Mouse (Mus musculus) thymus, postnatal 36 days (tissue): ENCODE data around the gene March1.

Experiments
- DNase-seq, 2 experiments: peaks; one replicate each; pipeline ENCODE4 v3.0.0; 2022; ENCODE audit warnings: mixed read lengths in 2 of 2

The March1 gene

GRCm38 (mm10) chr8:66022815-66023214, 405.1 kb downstream of the March1 start:
- no peak for DNase-seq

GRCm38 (mm10) chr8:66033651-66034050, 416.0 kb downstream of the March1 start:
- no peak for DNase-seq

- no peak for DNase-seq
Observed at GRCm38 (mm10) chr8:66034429-66034828, 416.7 kb downstream of the March1 start.

GRCm38 (mm10) chr8:66094152-66094551, 476.5 kb downstream of the March1 start:
- DNase-seq, result no peak

GRCm38 (mm10) chr8:66098148-66098547, 480.4 kb downstream of the March1 start:
- DNase-seq, result no peak

GRCm38 (mm10) chr8:66119294-66119693, 501.6 kb downstream of the March1 start:
- no peak for DNase-seq

GRCm38 (mm10) chr8:66159648-66160047, 541.9 kb downstream of the March1 start:
- no peak for DNase-seq

- DNase-seq, result no peak
Observed at GRCm38 (mm10) chr8:66166835-66167234, 549.1 kb downstream of the March1 start.

GRCm38 (mm10) chr8:66167405-66168173, 549.9 kb downstream of the March1 start:
- DNase-seq, result no peak

- DNase-seq, result no peak
Observed at GRCm38 (mm10) chr8:66179336-66179735, 561.6 kb downstream of the March1 start.

- DNase-seq, result no peak
Observed at GRCm38 (mm10) chr8:66181265-66181664, 563.6 kb downstream of the March1 start.

- no peak for DNase-seq
Observed at GRCm38 (mm10) chr8:66182257-66182656, 564.6 kb downstream of the March1 start.

- no peak for DNase-seq
Observed at GRCm38 (mm10) chr8:66183454-66183853, 565.8 kb downstream of the March1 start.

GRCm38 (mm10) chr8:66185226-66185625, 567.5 kb downstream of the March1 start:
- no peak for DNase-seq

GRCm38 (mm10) chr8:66194416-66194815, 576.7 kb downstream of the March1 start:
- no peak for DNase-seq

- no peak for DNase-seq
Observed at GRCm38 (mm10) chr8:66200169-66200568, 582.5 kb downstream of the March1 start.

- DNase-seq, result no peak
Observed at GRCm38 (mm10) chr8:66203814-66204438, 586.2 kb downstream of the March1 start.

GRCm38 (mm10) chr8:66209553-66209952, 591.9 kb downstream of the March1 start:
- DNase-seq, result no peak

GRCm38 (mm10) chr8:66210294-66210693, 592.6 kb downstream of the March1 start:
- no peak for DNase-seq

- DNase-seq, result no peak
Observed at GRCm38 (mm10) chr8:66219974-66220373, 602.3 kb downstream of the March1 start.

GRCm38 (mm10) chr8:66229931-66230330, 612.2 kb downstream of the March1 start:
- DNase-seq, result no peak

- DNase-seq, result no peak
Observed at GRCm38 (mm10) chr8:66269546-66269945, 651.8 kb downstream of the March1 start.

- DNase-seq, result no peak
Observed at GRCm38 (mm10) chr8:66270116-66270515, 652.4 kb downstream of the March1 start.

- DNase-seq, result no peak
Observed at GRCm38 (mm10) chr8:66317824-66318223, 700.1 kb downstream of the March1 start.
